Mouse (Mus musculus) embryonic facial prominence, embryonic 15.5 days (tissue): Measurements from ENCODE around the gene P2ry6. TPM values are rescaled to one million over a fixed set of nuclear protein-coding genes. Genes with fewer than 3 reads are reported as not detected.
A peak's percentile ranks its signal among the peaks of the same experiment; 100 is the strongest.

Experiments used
- ATAC-seq: fragments of 200-750 bp; cut with Nextera tagmentation; 2 replicates; pipeline ENCODE4 v1.8.0; 2017; ENCODE audit warnings: low read depth, moderate TSS enrichment; ENCODE audit not compliant: insufficient number of reproducible peaks, low FRiP score, low TSS enrichment
- H3K27ac ChIP-seq: fragments of 300-500 bp; sonication (generic); replicated peaks from 2 replicates; pipeline ENCODE4 v1.5.1; 2015; ENCODE audit warnings: mild to moderate bottlenecking, inconsistent platforms
- H3K27me3 ChIP-seq: fragments of 300-500 bp; sonication (generic); 2 replicates; pipeline ENCODE4 v1.6.1; 2015; ENCODE audit warnings: inconsistent platforms
- H3K36me3 ChIP-seq: fragments of 300-500 bp; sonication (generic); 2 replicates; pipeline ENCODE4 v1.6.1; 2015; ENCODE audit warnings: mild to moderate bottlenecking, inconsistent platforms
- H3K4me1 ChIP-seq: fragments of 300-500 bp; sonication (generic); 2 replicates; pipeline ENCODE4 v1.6.1; 2015; ENCODE audit warnings: inconsistent platforms
- H3K4me2 ChIP-seq: fragments of 300-500 bp; sonication (generic); replicated peaks from 2 replicates; pipeline ENCODE4 v1.6.1; 2015; ENCODE audit warnings: mild to moderate bottlenecking, inconsistent platforms
- H3K4me3 ChIP-seq: fragments of 300-500 bp; sonication (generic); replicated peaks from 2 replicates; pipeline ENCODE4 v1.5.1; 2015; ENCODE audit warnings: mild to moderate bottlenecking, inconsistent platforms
- H3K9ac ChIP-seq: fragments of 300-500 bp; sonication (generic); 2 replicates; pipeline ENCODE4 v1.6.1; 2015; ENCODE audit warnings: inconsistent platforms
- H3K9me3 ChIP-seq: fragments of 300-500 bp; sonication (generic); replicated peaks from 2 replicates; pipeline ENCODE4 v1.6.1; 2016; ENCODE audit warnings: inconsistent platforms
- whole genome bisulfite sequencing: fragments of 180-500 bp; shearing (Covaris S2); methylation state at CpG from one replicate; pipeline ENCODE4 v1.1.7; 2015; 5-methylcytosine and 5-hydroxymethylcytosine counted together
- polyA plus RNA-seq: library from polyadenylated mRNA; unstranded; fragments of >200 nt; fragmentation: Nextera tagmentation; extraction: Ambion mirVana; gene quantifications from 2 replicates; pipeline ENCODE4 v1.2.1, GENCODE M21; 2015

The P2ry6 gene
- polyA plus RNA-seq, 1 experiment from 2014 or later = 8.6 TPM

DNA sequence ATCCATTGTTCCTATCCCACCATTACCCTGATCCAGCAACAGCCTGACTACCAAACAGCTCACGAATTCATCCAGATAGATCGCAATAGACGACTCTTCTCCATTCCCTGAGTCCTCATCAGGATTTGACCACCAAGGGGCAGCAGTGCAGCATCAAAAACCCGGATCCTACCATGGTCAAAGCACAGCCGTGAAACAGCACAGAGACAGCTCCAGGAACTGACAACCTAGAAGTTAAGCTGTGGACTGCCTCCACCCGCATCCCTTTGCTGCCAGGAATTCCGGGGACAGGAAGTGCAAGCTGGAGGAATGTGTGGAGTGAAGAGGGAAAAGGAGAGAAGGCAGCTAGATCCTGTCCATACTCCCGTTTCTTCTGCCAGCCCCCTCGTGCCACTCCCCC, 13.6 kb upstream of the P2ry6 start:
- Histone ChIP-seq H3K27me3 (no peaks in the 10 kb centered on the region), H3K9me3 (no peaks in the 10 kb centered on the region), H3K36me3 (no peaks in the 10 kb centered on the region), H3K4me2 (0 out of 2 replicates have a peak overlapping the region, but pooled peaks have one; percentile 17), H3K4me1 (peaks cover 5% of the 10 kb centered on the region; the same call in 1 of the 2 replicates), H3K27ac (no peak overlapping the region), H3K4me3 (no peak overlapping the region), H3K9ac (no peak overlapping the region)
- peak; percentile 69; the same call in 1 of the 2 replicates for ATAC-seq
- 14% methylated on average over 9 of the region's 9 CpGs for WGBS

DNA sequence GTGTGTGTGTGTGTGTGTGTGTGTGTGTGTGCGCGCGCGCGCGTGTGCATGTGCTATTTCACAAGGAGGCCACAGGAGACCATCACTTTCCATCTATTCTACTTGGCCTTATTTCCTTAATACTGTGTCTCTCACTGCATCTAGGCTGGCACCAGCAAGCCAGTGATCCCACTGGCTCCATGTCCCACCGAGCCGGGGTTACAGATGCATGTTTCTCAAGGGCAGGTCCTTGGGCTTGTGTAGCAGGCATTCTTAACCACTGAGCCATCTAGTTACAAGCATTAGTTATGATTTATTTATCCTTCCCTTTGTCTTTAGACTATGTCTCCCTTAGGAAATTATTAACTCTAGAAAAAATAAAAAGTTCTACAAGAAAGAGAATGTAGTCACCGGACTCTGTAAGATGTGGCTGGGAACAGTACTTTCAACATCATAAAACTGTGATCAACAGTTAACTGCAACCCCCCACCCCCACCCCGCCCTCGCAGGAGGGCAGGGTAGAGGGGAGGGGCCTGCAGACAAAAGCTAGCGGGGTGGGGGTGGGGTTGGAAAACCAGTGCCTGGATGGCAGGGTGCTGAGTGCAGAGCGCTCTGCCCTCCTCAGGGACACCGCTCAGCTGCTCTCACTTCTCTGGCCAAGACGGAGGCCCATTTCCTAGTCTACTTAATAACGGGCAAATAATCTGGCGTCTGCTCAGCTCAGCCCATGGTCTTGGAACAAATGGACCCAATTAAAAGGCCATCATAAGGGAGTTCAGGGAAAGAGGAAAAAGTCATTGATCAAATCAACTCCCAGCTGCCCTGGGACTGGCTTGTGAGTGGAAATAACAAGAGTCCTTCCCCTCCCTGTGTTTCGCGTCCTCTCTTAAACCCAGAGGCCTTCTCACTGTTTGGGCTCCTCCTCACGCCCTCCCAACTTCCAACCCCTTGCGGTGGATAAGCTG, 10.3 kb upstream of the P2ry6 start:
- Histone ChIP-seq H3K4me1 (peaks cover 5% of the 10 kb centered on the region; the same call in 1 of the 2 replicates), H3K4me2 (peak overlapping the region; percentile 12; the same call in 1 of the 2 replicates), H3K36me3 (no peaks in the 10 kb centered on the region), H3K27me3 (no peaks in the 10 kb centered on the region), H3K9me3 (no peaks in the 10 kb centered on the region), H3K4me3 (no peak overlapping the region), H3K9ac (no peak overlapping the region), H3K27ac (no peak overlapping the region)
- 39% methylated on average over 21 of the region's 21 CpGs for WGBS
- no peak; the same call in 1 of the 2 replicates for ATAC-seq

DNA sequence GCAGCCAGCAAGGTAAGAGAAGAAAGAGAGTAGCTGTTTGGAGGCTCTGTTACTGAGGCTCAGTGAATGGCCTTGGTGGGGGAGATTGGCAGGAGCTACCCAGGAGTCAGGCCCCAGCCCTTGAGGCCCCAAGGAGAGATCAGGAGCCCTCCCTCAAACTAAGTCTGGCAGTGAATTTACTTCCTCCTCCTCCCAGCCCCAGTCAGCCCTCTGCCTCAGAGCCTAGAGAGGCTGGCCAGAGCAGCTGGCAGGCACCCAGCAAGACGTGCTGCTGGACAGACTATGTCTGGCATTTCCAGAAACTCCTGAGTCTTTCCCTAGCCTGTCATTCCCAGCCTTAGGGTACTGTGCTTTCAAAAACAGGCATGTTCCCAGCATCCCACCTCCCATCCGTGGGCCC, 4.7 kb upstream of the P2ry6 start:
- Histone ChIP-seq H3K4me3 (no peak overlapping the region), H3K9me3 (no peaks in the 10 kb centered on the region), H3K27ac (no peak overlapping the region), H3K36me3 (no peaks in the 10 kb centered on the region), H3K27me3 (peaks cover 15% of the 10 kb centered on the region), H3K9ac (no peak overlapping the region), H3K4me2 (no peak overlapping the region), H3K4me1 (peaks cover 15% of the 10 kb centered on the region)
- WGBS = 29% methylated on average over 2 of the region's 2 CpGs
- ATAC-seq = peak; percentile 51

DNA sequence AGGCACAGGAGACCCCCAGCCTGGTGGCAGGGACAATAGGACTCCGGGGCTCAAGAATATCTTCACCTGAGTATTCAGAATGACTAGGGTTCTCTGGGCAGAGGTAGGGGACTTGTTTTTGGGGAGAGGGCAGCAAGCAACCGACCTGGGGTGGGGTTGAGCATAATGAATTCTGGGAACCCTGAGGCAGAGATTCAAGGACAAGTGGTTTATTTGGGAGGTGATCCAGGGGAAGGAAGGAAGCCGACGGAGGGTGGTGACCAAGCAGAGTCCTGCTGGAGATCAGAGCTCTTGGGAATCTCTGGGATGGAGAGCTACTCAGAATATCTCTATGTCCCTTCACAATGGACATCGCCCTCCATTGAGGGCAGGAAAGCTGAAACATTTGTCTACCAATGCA, 3.7 kb upstream of the P2ry6 start:
- WGBS = 80% methylated on average over 5 of the region's 5 CpGs
- ATAC-seq = no peak

DNA sequence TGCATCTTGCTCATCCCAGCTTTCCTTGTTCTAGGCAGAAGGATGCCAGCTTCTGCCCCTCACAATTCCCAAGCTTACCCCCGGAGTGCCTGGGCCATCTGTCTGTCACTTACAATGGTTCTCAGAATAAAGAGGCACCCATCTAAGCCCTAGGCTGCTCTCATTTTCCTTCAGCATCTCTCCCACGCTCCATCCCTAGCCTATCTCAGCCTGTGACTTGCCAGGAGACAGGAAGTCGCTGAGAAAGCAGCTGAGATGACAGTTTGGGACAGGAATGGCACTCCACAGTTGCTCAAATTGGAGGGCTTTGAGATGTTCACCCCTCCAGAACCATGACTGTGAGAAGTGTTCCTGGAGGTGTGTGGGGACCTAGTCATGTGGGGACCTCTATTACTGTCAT, 1.6 kb downstream of the P2ry6 start:
- Histone ChIP-seq H3K36me3 (no peaks in the 10 kb centered on the region), H3K4me2 (no peak overlapping the region), H3K4me3 (no peak overlapping the region), H3K27me3 (peaks cover 33% of the 10 kb centered on the region), H3K4me1 (peaks cover 8% of the 10 kb centered on the region), H3K9ac (no peak overlapping the region), H3K27ac (no peak overlapping the region), H3K9me3 (no peaks in the 10 kb centered on the region)
- no peak for ATAC-seq
- 43% methylated on average over 3 of the region's 3 CpGs for WGBS

More for the DNA sequence above, 3.7 kb upstream of the P2ry6 start:
- Histone ChIP-seq H3K27me3 (peaks cover 25% of the 10 kb centered on the region), H3K4me2 (no peak overlapping the region), H3K9ac (no peak overlapping the region), H3K27ac (no peak overlapping the region), H3K36me3 (no peaks in the 10 kb centered on the region), H3K9me3 (no peaks in the 10 kb centered on the region), H3K4me3 (no peak overlapping the region), H3K4me1 (peaks cover 17% of the 10 kb centered on the region)

DNA sequence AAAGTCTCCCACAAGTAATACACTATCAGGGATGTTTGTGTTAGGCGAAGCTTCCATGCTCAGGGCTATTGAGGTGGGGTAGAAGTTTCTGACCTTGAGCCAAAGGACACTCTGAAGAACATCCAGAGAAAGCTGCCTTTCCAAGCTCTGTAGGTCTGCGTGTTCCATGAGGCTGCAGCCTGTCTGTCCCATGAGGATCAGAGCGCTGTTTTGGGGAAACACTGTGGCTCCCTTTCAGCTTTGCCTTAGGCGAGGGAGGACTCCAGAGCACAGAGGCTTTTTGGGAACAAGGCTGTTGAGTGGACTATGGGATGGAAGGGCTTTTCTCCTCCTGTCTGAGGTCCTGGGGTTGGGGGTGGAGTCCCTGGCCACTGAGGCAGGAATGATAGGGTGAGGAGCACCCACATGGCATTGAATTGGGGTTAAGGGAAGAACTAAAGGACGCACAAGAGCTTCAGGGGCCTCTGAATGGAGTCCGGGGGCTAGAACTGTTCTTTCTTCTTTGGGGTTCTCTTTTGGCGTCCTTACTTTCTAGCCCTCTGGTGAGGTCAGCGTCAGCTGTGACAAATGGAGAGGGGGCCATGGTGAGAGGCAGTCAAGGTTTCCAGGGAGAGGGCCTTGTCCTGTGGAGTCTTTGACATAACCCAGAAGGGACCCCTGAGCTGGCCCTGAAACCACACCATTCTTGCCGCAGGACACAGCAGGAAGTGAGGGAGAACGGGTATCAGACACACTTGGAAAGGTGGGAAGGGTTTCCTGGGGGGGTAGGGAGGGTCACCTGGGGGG, 5.4 kb downstream of the P2ry6 start:
- peaks cover 1% of the 10 kb centered on the region; the same call in 1 of the 2 replicates for H3K4me1 ChIP-seq
- no peak for ATAC-seq
- H3K4me3 ChIP-seq = no peak overlapping the region
- H3K4me2 ChIP-seq = no peak overlapping the region
- H3K36me3 ChIP-seq = no peaks in the 10 kb centered on the region
- H3K27ac ChIP-seq = no peak overlapping the region
- no peak overlapping the region for H3K9ac ChIP-seq
- H3K27me3 ChIP-seq = peaks cover 17% of the 10 kb centered on the region
- H3K9me3 ChIP-seq = no peaks in the 10 kb centered on the region
- WGBS = 78% methylated on average over 10 of the region's 10 CpGs

DNA sequence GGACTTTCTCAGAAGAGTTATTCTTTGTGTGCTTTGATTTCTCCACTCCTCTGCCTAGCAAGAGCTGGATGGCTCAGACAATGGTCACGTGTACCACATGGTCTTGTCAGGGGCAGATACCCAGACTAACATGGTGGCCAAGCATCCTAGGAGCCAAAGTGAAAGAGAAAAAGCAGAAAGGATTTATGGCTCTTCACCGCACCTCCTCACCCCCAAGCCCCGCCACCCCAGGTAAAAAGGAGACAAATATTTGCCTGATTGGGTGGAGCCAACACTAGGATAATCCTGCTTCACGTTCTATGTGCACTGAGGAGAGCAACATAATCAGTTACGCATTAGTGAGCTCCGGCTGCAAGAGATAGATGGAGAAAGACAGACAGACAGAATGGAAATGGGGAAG, 6.1 kb downstream of the P2ry6 start:
- 74% methylated on average over 6 of the region's 6 CpGs for WGBS

DNA sequence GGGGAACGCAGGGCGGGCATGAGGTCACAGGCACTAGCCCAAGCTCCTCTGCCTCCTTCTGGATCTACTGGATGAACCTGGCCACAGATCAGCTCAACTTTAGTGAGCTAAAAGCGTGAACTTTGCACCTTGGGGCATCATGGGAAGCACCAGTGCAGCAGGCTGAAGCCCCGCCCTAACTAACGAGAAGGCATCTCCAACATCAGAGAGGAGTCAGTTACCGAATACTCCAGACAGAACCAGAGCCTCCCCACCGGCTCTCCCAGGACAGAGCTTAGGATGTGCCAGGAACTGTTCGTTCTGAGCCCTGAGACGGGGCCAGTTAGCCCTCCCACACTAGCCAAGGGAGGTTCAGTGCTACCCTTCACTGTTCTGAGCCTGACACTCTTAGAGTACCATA, 6.6 kb downstream of the P2ry6 start:
- no peak overlapping the region for H3K9ac ChIP-seq

More for the DNA sequence above, 6.1 kb downstream of the P2ry6 start:
- Histone ChIP-seq H3K4me3 (no peak overlapping the region), H3K9ac (no peak overlapping the region), H3K27me3 (peaks cover 10% of the 10 kb centered on the region), H3K36me3 (no peaks in the 10 kb centered on the region), H3K4me2 (no peak overlapping the region), H3K4me1 (no peaks in the 10 kb centered on the region), H3K27ac (no peak overlapping the region), H3K9me3 (no peaks in the 10 kb centered on the region)
- no peak for ATAC-seq

DNA sequence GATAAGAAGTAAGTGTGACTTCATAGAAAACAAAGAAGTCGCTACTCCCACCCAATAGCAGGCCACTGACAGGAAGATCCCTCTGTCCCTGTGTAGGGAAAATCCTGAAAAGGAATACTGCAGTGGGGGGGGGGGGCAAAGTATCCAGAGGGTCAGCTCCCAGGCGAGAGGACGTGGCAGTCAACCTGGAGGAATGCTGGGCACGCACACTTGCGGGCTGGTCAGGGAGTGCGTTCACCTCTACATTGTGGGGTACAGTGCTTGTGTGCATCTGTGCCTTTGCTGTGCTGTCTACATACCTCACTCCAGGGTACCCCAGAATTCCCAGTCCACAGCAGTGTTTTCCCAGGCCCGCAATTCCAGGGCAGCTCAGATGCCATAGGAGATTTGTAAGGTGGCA, 8.4 kb downstream of the P2ry6 start:
- H3K4me2 ChIP-seq = no peak overlapping the region
- H3K27me3 ChIP-seq = no peaks in the 10 kb centered on the region

More for the DNA sequence above, 6.6 kb downstream of the P2ry6 start:
- no peak overlapping the region for H3K4me3 ChIP-seq
- H3K4me2 ChIP-seq = no peak overlapping the region
- no peak for ATAC-seq
- WGBS = 70% methylated on average over 9 of the region's 9 CpGs
- H3K27ac ChIP-seq = no peak overlapping the region
- H3K36me3 ChIP-seq = no peaks in the 10 kb centered on the region
- H3K27me3 ChIP-seq = peaks cover 7% of the 10 kb centered on the region; the same call in 1 of the 2 replicates
- no peaks in the 10 kb centered on the region for H3K9me3 ChIP-seq
- H3K4me1 ChIP-seq = 0 out of 2 replicates have a peak, but pooled peaks cover 4% of the 10 kb centered on the region

DNA sequence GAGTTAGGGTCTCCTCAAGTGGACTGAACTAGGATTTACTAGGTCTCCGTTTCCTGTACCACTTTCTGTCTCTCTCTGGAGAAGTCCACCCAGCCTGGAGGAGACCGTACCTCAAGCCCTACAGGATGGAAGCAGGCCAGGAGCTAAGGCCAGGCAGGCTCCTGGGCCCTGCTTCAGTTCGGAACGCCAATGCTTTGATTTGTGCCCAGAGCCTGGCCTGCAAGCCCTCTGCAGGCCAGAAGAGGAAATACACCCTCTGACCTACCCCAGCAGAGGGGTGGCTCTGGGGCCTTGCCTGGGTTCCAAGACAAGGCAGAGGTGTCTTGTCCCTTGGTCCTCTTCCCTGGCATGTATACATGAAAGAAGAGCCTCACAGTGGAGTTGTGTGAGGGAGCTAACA, 9.4 kb downstream of the P2ry6 start:
- 0 out of 2 replicates have a peak, but pooled peaks cover 4% of the 10 kb centered on the region for H3K4me1 ChIP-seq
- H3K4me2 ChIP-seq = no peak overlapping the region
- H3K4me3 ChIP-seq = no peak overlapping the region
- no peaks in the 10 kb centered on the region for H3K9me3 ChIP-seq
- 22% methylated on average over 4 of the region's 4 CpGs for WGBS
- no peaks in the 10 kb centered on the region for H3K36me3 ChIP-seq
- H3K9ac ChIP-seq = no peak overlapping the region
- 0 out of 2 replicates have a peak, but pooled peaks have one; percentile 40 for ATAC-seq
- no peak overlapping the region for H3K27ac ChIP-seq
- H3K27me3 ChIP-seq = no peaks in the 10 kb centered on the region

More for the DNA sequence above, 8.4 kb downstream of the P2ry6 start:
- Histone ChIP-seq H3K4me1 (0 out of 2 replicates have a peak, but pooled peaks cover 4% of the 10 kb centered on the region), H3K27ac (no peak overlapping the region), H3K9ac (no peak overlapping the region), H3K36me3 (no peaks in the 10 kb centered on the region), H3K4me3 (no peak overlapping the region), H3K9me3 (no peaks in the 10 kb centered on the region)
- no peak for ATAC-seq
- 79% methylated on average over 7 of the region's 7 CpGs for WGBS

DNA sequence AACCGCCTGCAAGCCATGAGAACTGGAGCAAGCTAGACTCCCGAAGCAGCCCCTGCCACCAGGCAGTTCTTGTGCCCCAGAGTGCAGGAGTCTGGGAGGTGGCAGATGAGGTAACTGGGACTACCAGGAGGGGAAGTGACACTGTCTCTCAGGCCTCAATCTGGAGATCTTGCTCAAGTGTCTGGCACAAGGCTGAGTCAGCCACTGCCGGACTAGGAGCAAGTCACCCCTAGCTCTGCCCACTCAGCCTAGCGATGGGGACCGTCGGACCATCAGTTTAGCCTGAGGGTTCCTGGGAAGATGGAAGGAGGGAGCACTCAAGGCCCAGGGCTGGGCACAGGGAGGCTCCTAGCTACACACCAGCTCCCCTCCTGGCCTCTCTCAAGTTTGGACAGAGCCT, 10.2 kb downstream of the P2ry6 start:
- no peak overlapping the region for H3K27ac ChIP-seq
- ATAC-seq = 0 out of 2 replicates have a peak, but pooled peaks have one; percentile 8

More for the DNA sequence above, 10.2 kb downstream of the P2ry6 start:
- H3K36me3 ChIP-seq = no peaks in the 10 kb centered on the region
- H3K4me3 ChIP-seq = no peak overlapping the region
- no peaks in the 10 kb centered on the region for H3K27me3 ChIP-seq
- H3K9ac ChIP-seq = no peak overlapping the region
- H3K9me3 ChIP-seq = no peaks in the 10 kb centered on the region
- no peak overlapping the region for H3K4me2 ChIP-seq
- 73% methylated on average over 6 of the region's 6 CpGs for WGBS
- H3K4me1 ChIP-seq = 0 out of 2 replicates have a peak, but pooled peaks cover 4% of the 10 kb centered on the region
